Mouse (Mus musculus) megakaryocyte, embryonic 14.5 days (primary cell): Measurements from ENCODE around the gene Pole3.

ENCODE experiments used
- FLI1 ChIP-seq: IDR thresholded peaks from 2 replicates; pipeline ENCODE4 v1.6.1; 2012; ENCODE audit warnings: low read length, inconsistent platforms, mixed read lengths
- GATA1 ChIP-seq: IDR thresholded peaks from 3 replicates; pipeline ENCODE4 v1.6.1; 2012; ENCODE audit warnings: mixed read lengths, low read length, inconsistent platforms, borderline replicate concordance

- TF ChIP-seq GATA1 (no peak), FLI1 (no peak)
Measured at GRCm38 (mm10) chr4:62520892-62521400, 3.9 kb downstream of the Pole3 start.
